Mouse (Mus musculus) forebrain, postnatal 0 days (tissue): ENCODE measurements at regions not wholly inside any gene's neighbourhood (a gene's known extent, or its start where the extent isn't known, plus 50 kb on each side); places are given as distances from the start of the nearest gene placed in this dataset.

Experiments
- ATAC-seq: fragments of 200-750 bp; cut with Nextera tagmentation; 2 replicates; pipeline ENCODE4 v1.8.0; 2017; ENCODE audit warnings: mild to moderate bottlenecking, moderate library complexity
- DNase-seq: peaks from one replicate; pipeline ENCODE4 v3.0.0-alpha.2; 2015
- H3K27ac ChIP-seq: fragments of 300-500 bp; sonication (generic); 2 replicates; pipeline ENCODE4 v1.5.1; 2014; ENCODE audit warnings: low read depth, mild to moderate bottlenecking, antibody characterized with exemption, low read length, moderate library complexity, mixed read lengths
- H3K27me3 ChIP-seq: fragments of 300-500 bp; sonication (generic); 2 replicates; pipeline ENCODE4 v1.6.1; 2014; ENCODE audit warnings: mild to moderate bottlenecking, low read length, mixed read lengths; ENCODE audit not compliant: insufficient read depth
- H3K36me3 ChIP-seq: fragments of 300-500 bp; sonication (generic); 2 replicates; pipeline ENCODE4 v1.6.1; 2014; ENCODE audit warnings: mild to moderate bottlenecking, moderate library complexity; ENCODE audit not compliant: insufficient read depth
- H3K4me1 ChIP-seq: fragments of 300-500 bp; sonication (generic); 2 replicates; pipeline ENCODE4 v1.6.1; 2014; ENCODE audit warnings: antibody characterized with exemption; ENCODE audit not compliant: insufficient read depth
- H3K4me2 ChIP-seq: fragments of 300-500 bp; sonication (generic); 2 replicates; pipeline ENCODE4 v1.6.1; 2014; ENCODE audit warnings: low read depth, mild to moderate bottlenecking, moderate library complexity
- H3K4me3 ChIP-seq: fragments of 300-500 bp; sonication (generic); 2 replicates; pipeline ENCODE4 v1.5.1; 2014; ENCODE audit warnings: low read depth, low read length, mixed read lengths
- H3K9ac ChIP-seq: fragments of 300-500 bp; sonication (generic); 2 replicates; pipeline ENCODE4 v1.6.1; 2014; ENCODE audit warnings: mild to moderate bottlenecking
- H3K9me3 ChIP-seq: fragments of 300-500 bp; sonication (generic); 2 replicates; pipeline ENCODE4 v1.6.1; 2016; ENCODE audit warnings: low read length
- CTCF ChIP-seq: sonication (generic); IDR thresholded peaks from 2 replicates; pipeline ENCODE4 v1.5.1; 2016; ENCODE audit warnings: antibody characterized with exemption, control low read depth, low read depth
- WGBS: fragments of 180-500 bp; shearing (Covaris S2); extraction: QIAGEN DNeasy Blood & Tissue Kit; methylation state at CpG from one replicate; pipeline ENCODE4 v1.1.7; 2014; 5-methylcytosine and 5-hydroxymethylcytosine counted together

- ATAC-seq: peak; percentile 69
Observed at GRCm38 (mm10) chr17:57678161-57678560, 63.9 kb downstream of the Gm21834 start.

More at GRCm38 (mm10) chr17:57678161-57678560, 63.9 kb downstream of the Gm21834 start:
- Histone ChIP-seq H3K4me1 (no peaks in the 10 kb centered on the region), H3K36me3 (no peaks in the 10 kb centered on the region), H3K27ac (no peak overlapping the region), H3K4me3 (no peak overlapping the region), H3K9me3 (no peaks in the 10 kb centered on the region), H3K27me3 (no peaks in the 10 kb centered on the region), H3K9ac (no peak overlapping the region), H3K4me2 (no peak overlapping the region)
- 63% methylated on average over 1 of the region's 1 CpGs for WGBS
- TF ChIP-seq CTCF: no peak
- DNase-seq: no peak
